8 mouse cellular contexts compared by ENCODE assay signal in the genomic region with DNA sequence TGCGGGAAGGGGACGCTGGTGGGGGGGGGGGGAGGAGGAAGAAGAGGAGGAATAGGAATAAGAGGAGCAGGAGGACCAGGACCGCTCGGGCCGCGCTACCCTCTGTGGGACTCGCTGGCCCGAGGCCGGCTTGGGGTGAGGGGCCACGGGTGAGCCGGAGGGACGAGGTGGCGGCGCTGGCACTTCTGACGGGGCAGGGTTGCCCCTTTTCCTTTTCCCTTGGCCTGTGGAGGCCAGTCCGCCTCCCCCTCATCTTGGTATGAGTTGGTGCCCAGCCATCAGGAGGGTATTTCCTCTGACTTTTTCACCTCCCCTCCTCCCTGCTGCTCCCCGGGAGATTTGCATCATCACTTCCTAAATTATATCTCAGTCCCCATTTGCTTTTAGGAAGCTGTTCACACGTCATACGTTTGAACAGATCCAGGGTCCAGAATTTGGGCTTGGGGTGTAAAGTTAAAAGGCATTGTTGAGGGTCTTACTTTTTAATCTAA. TPM values are rescaled to one million over a fixed set of nuclear protein-coding genes. Genes with fewer than 3 reads are reported as not detected.
DNase-seq lines count a peak whose midpoint lies in the region; ATAC-seq and TF ChIP-seq lines count a peak whose summit lies in the region.

No protein-coding gene starts in this region.

- peak overlapping the region; percentile 91 for H3K9ac ChIP-seq in forebrain, embryonic 15.5 days (replicated peaks)
- H3K9ac ChIP-seq in hindbrain, embryonic 16.5 days (ENCODE audit: low read depth, low read length): peak overlapping the region; percentile 88
- peak overlapping the region; percentile 100 for H3K9ac ChIP-seq in liver, embryonic 12.5 days

- H3K9me3 ChIP-seq in erythroblast, embryonic 14.5 days (ENCODE audit: control insufficient read depth, low read length): no peaks in the 10 kb centered on the region
- no peaks in the 10 kb centered on the region for H3K9me3 ChIP-seq in forebrain, embryonic 15.5 days
- no peaks in the 10 kb centered on the region for H3K9me3 ChIP-seq in hindbrain, embryonic 16.5 days (ENCODE audit: control insufficient read depth, low read length)
- H3K9me3 ChIP-seq in liver, embryonic 12.5 days (replicated peaks): no peaks in the 10 kb centered on the region

- H3K4me3 ChIP-seq in erythroblast, embryonic 14.5 days (replicated peaks): peak overlapping the region; percentile 92
- peak overlapping the region; percentile 96 for H3K4me3 ChIP-seq in bone marrow macrophage, adult 2 months (ENCODE audit: insufficient read depth, low read length)
- H3K4me3 ChIP-seq in forebrain, embryonic 15.5 days: peak overlapping the region; percentile 73
- peak overlapping the region; percentile 63 for H3K4me3 ChIP-seq in hindbrain, embryonic 16.5 days (ENCODE audit: low read length)
- H3K4me3 ChIP-seq in liver, embryonic 12.5 days: peak overlapping the region; percentile 100

- peak overlapping the region; percentile 89 for H3K4me2 ChIP-seq in forebrain, embryonic 15.5 days (replicated peaks)
- peak overlapping the region; percentile 76 for H3K4me2 ChIP-seq in hindbrain, embryonic 16.5 days (ENCODE audit: low read length)
- peak overlapping the region; percentile 90 for H3K4me2 ChIP-seq in liver, embryonic 12.5 days

- no peak for TF ChIP-seq CTCF in bone marrow macrophage, adult 2 months (IDR thresholded peaks at IDR 0.05; ENCODE audit: low read depth, low read length)

- peaks cover 46% of the 10 kb centered on the region for H3K4me1 ChIP-seq in erythroblast, embryonic 14.5 days (ENCODE audit: control insufficient read depth)
- peaks cover 37% of the 10 kb centered on the region for H3K4me1 ChIP-seq in bone marrow macrophage, adult 2 months (ENCODE audit: control insufficient read depth, insufficient read depth, low read length)
- H3K4me1 ChIP-seq in forebrain, embryonic 15.5 days: peaks cover 46% of the 10 kb centered on the region
- peaks cover 33% of the 10 kb centered on the region for H3K4me1 ChIP-seq in hindbrain, embryonic 16.5 days (ENCODE audit: control insufficient read depth, insufficient read depth, low read depth, low read length)
- H3K4me1 ChIP-seq in liver, embryonic 12.5 days: peaks cover 53% of the 10 kb centered on the region

- H3K36me3 ChIP-seq in erythroblast, embryonic 14.5 days (ENCODE audit: control insufficient read depth): peaks cover 14% of the 10 kb centered on the region
- H3K36me3 ChIP-seq in forebrain, embryonic 15.5 days: no peaks in the 10 kb centered on the region
- no peaks in the 10 kb centered on the region for H3K36me3 ChIP-seq in hindbrain, embryonic 16.5 days (ENCODE audit: control insufficient read depth, insufficient read depth, low read length)
- peaks cover 8% of the 10 kb centered on the region for H3K36me3 ChIP-seq in liver, embryonic 12.5 days

- H3K27ac ChIP-seq in bone marrow macrophage, adult 2 months (ENCODE audit: insufficient read depth, low read depth, low read length): peak overlapping the region; percentile 70
- H3K27ac ChIP-seq in forebrain, embryonic 15.5 days (replicated peaks): peak overlapping the region; percentile 100
- H3K27ac ChIP-seq in hindbrain, embryonic 16.5 days (ENCODE audit: low read depth, low read length): peak overlapping the region; percentile 99
- peak overlapping the region; percentile 99 for H3K27ac ChIP-seq in liver, embryonic 12.5 days

- no peaks in the 10 kb centered on the region for H3K27me3 ChIP-seq in erythroblast, embryonic 14.5 days (ENCODE audit: control insufficient read depth)
- no peaks in the 10 kb centered on the region for H3K27me3 ChIP-seq in forebrain, embryonic 15.5 days
- no peaks in the 10 kb centered on the region for H3K27me3 ChIP-seq in hindbrain, embryonic 16.5 days (replicated peaks; ENCODE audit: control insufficient read depth, insufficient read depth, low read length)
- H3K27me3 ChIP-seq in liver, embryonic 12.5 days (replicated peaks): no peaks in the 10 kb centered on the region

- no peak for ATAC-seq in erythroblast, adult 5-6 weeks (replicated peaks; ENCODE audit: low FRiP score, poor library complexity, severe bottlenecking)
- peak; percentile 13; the same call in 1 of the 2 replicates for ATAC-seq in forebrain, embryonic 15.5 days (replicated peaks)
- peak; percentile 10 for ATAC-seq in hindbrain, embryonic 16.5 days
- no peak for ATAC-seq in liver, embryonic 12.5 days

- no peak for TF ChIP-seq POLR2A in bone marrow macrophage, adult 2 months (IDR thresholded peaks at IDR 0.05; ENCODE audit: borderline replicate concordance, low read depth, low read length)

- 1% methylated on average over 14 of the region's 19 CpGs for WGBS in forebrain, embryonic 15.5 days
- under 1% methylated on average over 13 of the region's 19 CpGs for WGBS in hindbrain, embryonic 16.5 days
- WGBS in liver, embryonic 12.5 days (ENCODE audit: insufficient replicate concordance): 0% methylated on average over 19 of the region's 19 CpGs

- DNase-seq in monocyte, adult 2 months (ENCODE audit: low read depth in 1 of 2, low spot score in 2 of 2): peak; percentile 34 to 67
- DNase-seq in testis, postnatal 14 days (ENCODE audit: low spot score): peak; percentile 53

RNA-seq across cellular contexts. Expression of a gene that starts 1.0 kb away (rescaled TPM):
- polyA plus RNA-seq in erythroblast, embryonic 14.5 days (2012): 8.1 and 9.6 TPM in 2 replicates
- total RNA-seq in erythroblast, adult 5-6 weeks (2015; ENCODE audit: low replicate concordance): 10.4 and 17.6 TPM in 2 replicates
- 3.1 and 13.4 TPM in 2 replicates for total RNA-seq in erythroblast, adult 5-6 weeks (2017; ENCODE audit: low replicate concordance)
- polyA plus RNA-seq in bone marrow macrophage, adult 2 months (2012; ENCODE audit: insufficient read depth, insufficient read length, missing spikeins): 73.5 and 80.4 TPM in 2 replicates
- 57.0 and 64.2 TPM in 2 replicates for polyA plus RNA-seq in forebrain, embryonic 15.5 days (2015; fragmentation: Nextera tagmentation; extraction: Ambion mirVana)
- 53.3 and 58.2 TPM in 2 replicates for polyA plus RNA-seq in hindbrain, embryonic 16.5 days (2015; fragmentation: Nextera tagmentation; extraction: Ambion mirVana)
- polyA plus RNA-seq in liver, embryonic 12.5 days (2016; fragmentation: Nextera tagmentation; extraction: Ambion mirVana): 18.8 and 19.9 TPM in 2 replicates

RNA-seq across cellular contexts. Expression of a gene that starts 35.6 kb away (rescaled TPM):
- 0.04 and 0.06 TPM in 2 replicates for polyA plus RNA-seq in erythroblast, embryonic 14.5 days (2012)
- total RNA-seq in erythroblast, adult 5-6 weeks (2015; ENCODE audit: low replicate concordance): 0.58 and 0.84 TPM in 2 replicates
- 2.4 and 2.5 TPM in 2 replicates for total RNA-seq in erythroblast, adult 5-6 weeks (2017; ENCODE audit: low replicate concordance)
- polyA plus RNA-seq in bone marrow macrophage, adult 2 months (2012; ENCODE audit: insufficient read depth, insufficient read length, missing spikeins): 2.2 and 2.8 TPM in 2 replicates
- polyA plus RNA-seq in forebrain, embryonic 15.5 days (2015; fragmentation: Nextera tagmentation; extraction: Ambion mirVana): 11.3 and 13.4 TPM in 2 replicates
- 13.9 and 14.0 TPM in 2 replicates for polyA plus RNA-seq in hindbrain, embryonic 16.5 days (2015; fragmentation: Nextera tagmentation; extraction: Ambion mirVana)
- 1.7 TPM in 2 replicates for polyA plus RNA-seq in liver, embryonic 12.5 days (2016; fragmentation: Nextera tagmentation; extraction: Ambion mirVana)

Comparison
In these comparisons a context has a peak if more than half of its experiments do, and no peak if none do; other contexts are left out.
1. ATAC-seq: peak in forebrain, embryonic 15.5 days (single experiment) and hindbrain, embryonic 16.5 days (single experiment); none in erythroblast, adult 5-6 weeks (single experiment) and liver, embryonic 12.5 days (single experiment).
2. Peak in every context shown above with its lines, with median percentiles within 50 percentile points of each other: H3K4me3 ChIP-seq, H3K27ac ChIP-seq, H3K4me2 ChIP-seq and H3K9ac ChIP-seq.